Mouse (Mus musculus) forebrain, embryonic 12.5 days (tissue): Measurements from ENCODE around the gene Igf2bp2. TPM values are rescaled to one million over a fixed set of nuclear protein-coding genes. Genes with fewer than 3 reads are reported as not detected.
A peak's percentile ranks its signal among the peaks of the same experiment; 100 is the strongest.

Experiments
- ATAC-seq: fragments of 200-750 bp; cut with Nextera tagmentation; 2 replicates; pipeline ENCODE4 v1.8.0; 2017; ENCODE audit warnings: moderate TSS enrichment; ENCODE audit not compliant: low FRiP score
- H3K27ac ChIP-seq: fragments of 300-500 bp; sonication (generic); 2 replicates; pipeline ENCODE4 v1.5.1; 2016; ENCODE audit warnings: mild to moderate bottlenecking
- H3K27me3 ChIP-seq: fragments of 300-500 bp; sonication (generic); 2 replicates; pipeline ENCODE4 v1.6.1; 2016; ENCODE audit warnings: mild to moderate bottlenecking
- H3K36me3 ChIP-seq: fragments of 300-500 bp; sonication (generic); replicated peaks from 2 replicates; pipeline ENCODE4 v1.6.1; 2016; ENCODE audit warnings: mild to moderate bottlenecking
- H3K4me1 ChIP-seq: fragments of 300-500 bp; sonication (generic); 2 replicates; pipeline ENCODE4 v1.6.1; 2016
- H3K4me2 ChIP-seq: fragments of 300-500 bp; sonication (generic); 2 replicates; pipeline ENCODE4 v1.6.1; 2016; ENCODE audit warnings: mild to moderate bottlenecking, moderate library complexity
- H3K4me3 ChIP-seq: fragments of 300-500 bp; sonication (generic); replicated peaks from 2 replicates; pipeline ENCODE4 v1.5.1; 2016; ENCODE audit warnings: mild to moderate bottlenecking
- H3K9ac ChIP-seq: fragments of 300-500 bp; sonication (generic); 2 replicates; pipeline ENCODE4 v1.6.1; 2016; ENCODE audit warnings: mild to moderate bottlenecking
- H3K9me3 ChIP-seq: fragments of 300-500 bp; sonication (generic); 2 replicates; pipeline ENCODE4 v1.6.1; 2016
- WGBS: fragments of 180-500 bp; shearing (Covaris S2); methylation state at CpG from one replicate; pipeline ENCODE4 v1.1.7; 2016; 5-methylcytosine and 5-hydroxymethylcytosine counted together
- polyA plus RNA-seq: library from polyadenylated mRNA; unstranded; fragments of >200 nt; fragmentation: Nextera tagmentation; extraction: Ambion mirVana; gene quantifications from 2 replicates; pipeline ENCODE4 v1.2.1, GENCODE M21; 2016

The Igf2bp2 gene
- polyA plus RNA-seq, 1 experiment from 2014 or later, result 102 TPM

DNA sequence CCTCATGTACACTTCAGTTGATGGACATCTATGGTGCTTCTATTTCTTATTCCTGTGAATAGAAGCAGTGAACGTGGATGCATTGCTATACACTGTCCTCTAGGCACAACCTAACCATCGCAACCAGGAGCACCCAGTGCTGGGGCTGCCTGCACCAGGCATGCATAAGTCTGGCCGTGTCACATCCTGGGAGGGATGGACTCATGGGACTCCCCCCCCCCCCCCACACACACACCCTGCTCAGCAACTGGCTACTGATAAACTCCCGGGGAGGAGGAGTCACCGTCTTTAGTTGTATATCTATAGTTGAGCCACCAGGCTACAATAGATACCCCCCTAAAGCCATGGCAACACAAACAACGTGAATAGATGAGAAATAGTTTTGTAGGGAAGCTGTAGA, 105.6 kb downstream of the Igf2bp2 start:
- Histone ChIP-seq H3K36me3 (peaks cover 45% of the 10 kb centered on the region), H3K9me3 (no peaks in the 10 kb centered on the region), H3K9ac (no peak overlapping the region), H3K4me2 (no peak overlapping the region), H3K4me3 (no peak overlapping the region), H3K27ac (no peak overlapping the region), H3K27me3 (no peaks in the 10 kb centered on the region), H3K4me1 (no peaks in the 10 kb centered on the region)
- peak; percentile 46; the same call in 1 of the 2 replicates for ATAC-seq
- WGBS, result 84% methylated on average over 6 of the region's 6 CpGs

DNA sequence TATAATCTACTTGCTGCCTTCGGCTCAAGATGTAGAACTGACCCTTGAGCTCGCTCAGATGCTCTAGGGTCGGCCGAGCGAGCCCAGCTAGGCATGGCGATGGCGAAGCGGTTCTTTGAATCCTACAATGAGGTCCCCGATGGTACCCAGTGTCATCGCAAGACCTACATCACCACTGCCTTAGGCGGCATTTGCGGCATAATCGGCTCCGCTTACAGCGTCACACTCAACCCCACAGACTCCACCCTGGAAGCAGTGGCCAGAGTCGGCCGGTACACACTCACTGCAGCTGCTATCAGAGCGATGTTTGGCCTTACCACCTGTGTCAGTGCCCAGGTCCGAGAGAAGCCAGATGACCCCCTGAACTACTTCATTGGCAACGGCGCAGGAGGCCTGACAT, 109.7 kb downstream of the Igf2bp2 start:
- Histone ChIP-seq H3K4me3 (no peak overlapping the region), H3K4me1 (no peaks in the 10 kb centered on the region), H3K9ac (no peak overlapping the region), H3K9me3 (no peaks in the 10 kb centered on the region), H3K36me3 (peaks cover 12% of the 10 kb centered on the region), H3K27ac (no peak overlapping the region), H3K4me2 (no peak overlapping the region), H3K27me3 (no peaks in the 10 kb centered on the region)
- no peak for ATAC-seq
- 95% methylated on average over 21 of the region's 21 CpGs for WGBS

DNA sequence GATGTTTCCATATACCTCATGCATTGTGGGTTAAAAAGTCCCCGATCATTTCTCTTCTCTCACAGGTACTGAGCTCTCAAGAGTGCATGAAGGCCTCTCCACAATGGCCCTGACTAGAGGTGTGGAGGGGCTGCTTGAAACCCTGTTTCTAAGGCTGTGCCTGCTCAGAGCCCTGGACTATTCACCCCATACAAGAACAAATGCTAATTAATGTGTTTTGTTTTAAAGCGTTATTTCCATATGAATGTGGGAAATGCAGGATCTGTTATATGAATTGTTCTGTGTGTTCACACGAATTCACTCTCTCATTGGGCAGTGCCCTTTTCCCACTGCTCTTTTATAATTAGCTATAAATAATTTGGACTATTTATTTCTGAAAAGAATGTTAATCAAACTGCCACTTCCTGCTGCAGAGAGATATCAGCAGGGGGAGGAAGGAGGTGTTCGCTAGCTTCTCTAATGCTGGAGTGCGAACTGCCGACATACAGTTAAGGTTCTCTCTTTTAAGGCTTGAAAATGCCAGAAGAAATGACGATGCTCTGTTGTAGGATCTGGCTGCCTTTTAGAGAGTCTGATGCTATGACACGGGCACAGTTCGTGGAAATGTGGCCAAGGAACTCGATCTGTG, 116.2 kb downstream of the Igf2bp2 start:
- peak; percentile 36; the same call in 1 of the 2 replicates for ATAC-seq
- H3K36me3 ChIP-seq, result peaks cover 40% of the 10 kb centered on the region
- no peak overlapping the region for H3K4me2 ChIP-seq
- H3K4me1 ChIP-seq, result peaks cover 3% of the 10 kb centered on the region; the same call in 1 of the 2 replicates
- no peak overlapping the region for H3K4me3 ChIP-seq
- H3K27me3 ChIP-seq, result no peaks in the 10 kb centered on the region
- H3K9me3 ChIP-seq, result no peaks in the 10 kb centered on the region
- no peak overlapping the region for H3K27ac ChIP-seq
- no peak overlapping the region for H3K9ac ChIP-seq
- 69% methylated on average over 10 of the region's 10 CpGs for WGBS

GRCm38 (mm10) chr16:22045930-22046329, 117.2 kb downstream of the Igf2bp2 start:
- 97% methylated on average over 3 of the region's 3 CpGs for WGBS
- Histone ChIP-seq H3K36me3 (peaks cover 48% of the 10 kb centered on the region), H3K9ac (no peak overlapping the region), H3K27me3 (no peaks in the 10 kb centered on the region), H3K4me3 (no peak overlapping the region), H3K4me1 (peaks cover 3% of the 10 kb centered on the region; the same call in 1 of the 2 replicates), H3K27ac (no peak overlapping the region), H3K4me2 (no peak overlapping the region), H3K9me3 (no peaks in the 10 kb centered on the region)
- no peak for ATAC-seq

GRCm38 (mm10) chr16:22043830-22044229, 119.3 kb downstream of the Igf2bp2 start:
- WGBS, result 92% methylated on average over 4 of the region's 4 CpGs
- ATAC-seq, result no peak
- Histone ChIP-seq H3K9me3 (no peaks in the 10 kb centered on the region), H3K4me3 (no peak overlapping the region), H3K36me3 (peaks cover 57% of the 10 kb centered on the region), H3K9ac (no peak overlapping the region), H3K4me2 (no peak overlapping the region), H3K27ac (no peak overlapping the region), H3K4me1 (peaks cover 3% of the 10 kb centered on the region; the same call in 1 of the 2 replicates), H3K27me3 (no peaks in the 10 kb centered on the region)

DNA sequence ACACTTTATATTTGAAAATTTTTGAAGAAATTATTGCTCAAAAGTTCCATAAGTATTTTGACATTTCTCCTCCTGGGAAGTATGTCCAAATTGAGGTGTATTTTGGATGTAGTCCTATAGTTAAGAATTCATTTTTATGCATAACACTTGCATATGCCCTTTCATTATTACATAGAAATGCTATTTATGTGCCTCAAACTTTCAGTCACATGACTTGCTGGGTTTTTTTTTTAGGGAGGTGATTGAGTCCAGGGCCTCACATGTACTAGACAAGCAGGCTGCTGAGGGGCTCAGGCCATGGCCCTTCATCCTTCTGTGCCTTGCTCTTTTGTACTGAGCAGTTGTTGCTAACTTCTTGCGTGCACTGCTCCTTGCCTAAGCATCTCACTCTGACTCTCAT, 123.1 kb downstream of the Igf2bp2 start:
- H3K9ac ChIP-seq, result no peak overlapping the region
- no peaks in the 10 kb centered on the region for H3K9me3 ChIP-seq
- no peak overlapping the region for H3K4me2 ChIP-seq
- no peak overlapping the region for H3K27ac ChIP-seq
- no peak overlapping the region for H3K4me3 ChIP-seq
- no peaks in the 10 kb centered on the region for H3K4me1 ChIP-seq
- 97% methylated on average over 1 of the region's 1 CpGs for WGBS
- H3K36me3 ChIP-seq, result peaks cover 59% of the 10 kb centered on the region
- no peaks in the 10 kb centered on the region for H3K27me3 ChIP-seq
- ATAC-seq, result no peak

DNA sequence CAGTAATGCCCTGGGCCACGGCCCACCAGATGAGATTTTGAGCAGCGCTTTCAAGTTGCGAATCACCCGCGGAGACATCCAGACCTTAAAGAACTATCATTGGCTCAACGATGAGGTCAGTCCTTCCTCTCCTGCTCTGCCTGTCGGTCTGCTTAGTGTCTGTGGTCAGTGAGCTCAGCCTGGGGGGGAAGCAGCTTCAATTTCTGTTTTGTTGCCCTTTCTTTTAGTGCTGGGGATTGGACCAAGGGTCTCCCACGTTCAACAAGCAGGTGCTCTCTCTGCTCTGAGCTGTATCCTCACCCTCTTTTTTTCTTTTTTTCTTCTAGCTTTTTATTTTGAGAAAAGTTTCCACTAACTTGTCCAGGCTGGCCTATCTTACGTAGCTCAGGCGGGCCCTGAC, 124.5 kb downstream of the Igf2bp2 start:
- Histone ChIP-seq H3K9ac (no peak overlapping the region), H3K9me3 (no peaks in the 10 kb centered on the region), H3K4me2 (no peak overlapping the region), H3K36me3 (peaks cover 45% of the 10 kb centered on the region), H3K4me3 (no peak overlapping the region), H3K27me3 (no peaks in the 10 kb centered on the region), H3K4me1 (no peaks in the 10 kb centered on the region), H3K27ac (no peak overlapping the region)
- 90% methylated on average over 10 of the region's 10 CpGs for WGBS
- ATAC-seq, result no peak

- ATAC-seq, result no peak
- Histone ChIP-seq H3K36me3 (peaks cover 82% of the 10 kb centered on the region), H3K4me3 (no peak overlapping the region), H3K9ac (no peak overlapping the region), H3K4me2 (no peak overlapping the region), H3K9me3 (no peaks in the 10 kb centered on the region), H3K27ac (no peak overlapping the region), H3K27me3 (no peaks in the 10 kb centered on the region), H3K4me1 (no peaks in the 10 kb centered on the region)
- WGBS, result 97% methylated on average over 5 of the region's 5 CpGs
Measured at GRCm38 (mm10) chr16:22027474-22027873, 135.6 kb downstream of the Igf2bp2 start.

DNA sequence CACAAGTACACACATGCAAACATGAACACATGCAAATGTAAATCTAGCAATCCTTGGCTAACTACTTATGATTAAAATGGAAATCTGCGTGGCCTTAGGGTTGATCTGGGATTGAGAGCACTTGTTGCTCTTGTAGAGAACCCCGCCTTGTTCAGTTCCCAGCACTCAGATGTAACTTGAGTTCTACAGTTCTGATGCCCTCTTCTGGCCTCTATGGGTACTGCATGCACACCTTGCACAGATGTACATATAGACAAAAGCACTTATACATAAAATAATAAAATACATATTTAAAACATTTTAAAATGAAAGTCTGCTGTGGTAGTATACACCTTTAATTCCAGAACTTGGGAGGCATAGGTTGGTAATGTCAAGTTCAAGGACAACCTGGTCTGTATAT, 141.0 kb downstream of the Igf2bp2 start:
- Histone ChIP-seq H3K27me3 (no peaks in the 10 kb centered on the region), H3K9me3 (peaks cover 6% of the 10 kb centered on the region), H3K4me2 (no peak overlapping the region), H3K4me3 (no peak overlapping the region), H3K36me3 (peaks cover 76% of the 10 kb centered on the region), H3K27ac (no peak overlapping the region), H3K9ac (no peak overlapping the region), H3K4me1 (no peaks in the 10 kb centered on the region)
- WGBS, result 92% methylated on average over 2 of the region's 2 CpGs
- no peak for ATAC-seq

GRCm38 (mm10) chr16:22015569-22015968, 147.5 kb downstream of the Igf2bp2 start:
- Histone ChIP-seq H3K4me1 (peaks cover 6% of the 10 kb centered on the region), H3K27ac (no peak overlapping the region), H3K27me3 (no peaks in the 10 kb centered on the region), H3K4me2 (no peak overlapping the region), H3K36me3 (peaks cover 47% of the 10 kb centered on the region), H3K4me3 (no peak overlapping the region), H3K9ac (no peak overlapping the region), H3K9me3 (no peaks in the 10 kb centered on the region)
- no peak for ATAC-seq
- 89% methylated on average over 1 of the region's 1 CpGs for WGBS

DNA sequence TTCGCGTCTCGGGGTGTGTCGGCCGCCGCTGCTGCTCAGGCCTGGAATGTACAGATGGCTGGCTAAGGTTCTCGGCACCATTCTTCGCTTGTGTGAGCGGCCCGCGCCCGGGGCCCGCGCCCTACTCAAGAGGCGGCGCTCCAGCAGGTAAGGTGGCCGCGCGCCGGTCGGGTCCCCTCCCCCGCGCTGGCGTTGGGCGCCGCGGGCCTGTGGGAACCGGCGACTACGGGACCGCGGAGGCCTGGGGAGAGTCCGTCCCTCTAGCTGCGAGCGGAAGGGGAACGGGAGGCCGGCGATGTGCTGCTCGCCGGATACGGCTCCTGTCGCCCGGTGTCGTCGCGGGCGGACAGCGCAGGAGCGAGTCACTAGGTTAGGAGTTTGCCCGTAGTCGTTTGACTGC, 153.5 kb downstream of the Igf2bp2 start:
- Histone ChIP-seq H3K4me3 (peak overlapping the region; percentile 72), H3K27me3 (no peaks in the 10 kb centered on the region), H3K27ac (peak overlapping the region; percentile 72), H3K4me1 (peaks cover 15% of the 10 kb centered on the region), H3K36me3 (no peaks in the 10 kb centered on the region), H3K9me3 (no peaks in the 10 kb centered on the region), H3K9ac (peak overlapping the region; percentile 76), H3K4me2 (peak overlapping the region; percentile 82)
- ATAC-seq, result peak; percentile 68
- WGBS, result under 1% methylated on average over 46 of the region's 51 CpGs

- no peaks in the 10 kb centered on the region for H3K36me3 ChIP-seq
- peak within 1 kb of the TSS; percentile 76 for H3K9ac ChIP-seq
- peaks cover 15% of the 10 kb centered on the region for H3K4me1 ChIP-seq
- peak; percentile 99 for ATAC-seq
- peak within 1 kb of the TSS; percentile 82 for H3K4me2 ChIP-seq
- under 1% methylated on average over 45 of the region's 45 CpGs for WGBS
- no peaks in the 10 kb centered on the region for H3K27me3 ChIP-seq
- no peaks in the 10 kb centered on the region for H3K9me3 ChIP-seq
- H3K27ac ChIP-seq, result peak within 1 kb of the TSS; percentile 72
- H3K4me3 ChIP-seq, result peak within 1 kb of the TSS; percentile 72
Measured at GRCm38 (mm10) chr16:22009099-22009584, 154.0 kb downstream of the Igf2bp2 start, which contains the start of gene Senp2. Gene Senp2 (plus strand): TSS chr16:22009484.
